Mouse (Mus musculus) layer of hippocampus, adult 8-10 months (tissue): ENCODE measurements around the gene Rhox12. TPM values are rescaled to one million over a fixed set of nuclear protein-coding genes. Genes with fewer than 3 reads are reported as not detected.

Experiments
- DNase-seq, 2 experiments: peaks; one replicate each; pipeline ENCODE4 v3.0.0; 2022; ENCODE audit warnings: low spot score in 2 of 2
- total RNA-seq, 4 experiments: library from RNA; stranded (reverse); gene quantifications; 2 replicates each; pipeline ENCODE4 v1.2.4; 2022

Gene Rhox12
- total RNA-seq: not detected

- DNase-seq: no peak
Measured at GRCm38 (mm10) chrX:38110807-38111206, at the start of gene Rhox12. Rhox12 (minus strand) TSS chrX:38110907.

- no peak for DNase-seq
Measured at GRCm38 (mm10) chrX:38159097-38159496, 48.4 kb upstream of the Rhox12 start.

GRCm38 (mm10) chrX:38121478-38121877 is 10.8 kb upstream of the Rhox12 start:
- DNase-seq: no peak

DNA sequence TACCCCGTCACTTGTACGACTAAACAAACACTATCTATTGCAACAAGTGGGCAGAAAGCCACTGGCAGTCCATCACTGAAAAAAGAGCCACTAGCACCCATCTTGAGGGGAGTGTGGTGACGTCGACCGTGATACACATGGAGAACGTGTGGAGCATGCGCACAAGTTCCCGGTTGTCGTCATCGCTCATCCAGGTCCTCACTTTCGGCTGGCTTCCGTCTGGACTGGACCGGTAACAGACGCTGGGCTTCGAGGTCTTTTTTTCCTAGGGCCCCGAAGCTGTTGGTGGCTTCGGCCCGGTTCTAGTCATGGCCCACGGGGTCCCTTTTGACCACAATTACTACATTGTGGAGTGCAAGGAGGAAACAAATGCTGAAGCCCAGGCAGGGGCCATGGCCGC is 10.3 kb upstream of the Rhox12 start, which contains the start of gene Rhox13:
Gene Rhox13 (plus strand): TSS at position 238 of the 400 bp plus-strand sequence.
- no peak for DNase-seq

DNA sequence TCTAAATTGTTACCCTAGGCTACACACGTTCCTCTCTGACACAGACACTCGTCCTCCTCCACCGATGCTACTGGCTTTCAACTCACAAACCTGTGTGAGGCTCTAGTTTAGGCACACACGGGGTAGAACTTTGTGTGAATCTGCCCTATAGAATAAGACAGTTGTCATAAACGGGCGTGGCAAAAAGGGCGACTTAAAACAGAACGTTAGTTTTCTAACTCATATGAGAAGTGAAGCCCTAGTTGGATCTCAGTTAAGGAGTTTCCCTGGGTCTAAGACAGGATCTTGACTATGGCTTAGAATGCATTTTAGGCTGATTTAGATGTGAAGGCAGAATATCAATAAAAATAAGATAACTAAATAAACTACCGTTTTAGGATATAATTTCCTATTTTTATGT is 25.7 kb downstream of the Rhox12 start, which contains the start of gene Rhox11:
Gene Rhox11 (minus strand): TSS at position 101 of the 400 bp plus-strand sequence.
- DNase-seq: no peak

DNA sequence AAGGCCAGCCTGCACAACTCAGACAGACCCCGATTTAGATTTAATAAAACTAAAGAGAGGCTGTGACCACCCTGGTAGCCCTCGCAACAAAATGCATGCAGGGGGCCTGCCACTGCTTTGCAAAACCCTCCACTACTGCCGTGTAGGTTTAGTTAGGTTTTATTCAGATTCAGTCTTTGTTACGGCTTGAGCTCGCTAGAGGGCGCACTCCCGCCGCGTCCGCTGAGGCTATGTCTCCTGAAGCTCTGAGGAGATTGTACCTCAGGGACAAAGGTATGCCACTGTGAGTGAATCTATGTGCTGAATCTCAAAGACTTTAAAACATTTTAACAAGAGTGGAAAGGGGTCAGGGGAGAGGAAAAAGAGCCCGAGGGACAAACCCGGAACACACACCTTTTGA is 26.5 kb downstream of the Rhox12 start:
- DNase-seq: peak; percentile 4 to 26

DNA sequence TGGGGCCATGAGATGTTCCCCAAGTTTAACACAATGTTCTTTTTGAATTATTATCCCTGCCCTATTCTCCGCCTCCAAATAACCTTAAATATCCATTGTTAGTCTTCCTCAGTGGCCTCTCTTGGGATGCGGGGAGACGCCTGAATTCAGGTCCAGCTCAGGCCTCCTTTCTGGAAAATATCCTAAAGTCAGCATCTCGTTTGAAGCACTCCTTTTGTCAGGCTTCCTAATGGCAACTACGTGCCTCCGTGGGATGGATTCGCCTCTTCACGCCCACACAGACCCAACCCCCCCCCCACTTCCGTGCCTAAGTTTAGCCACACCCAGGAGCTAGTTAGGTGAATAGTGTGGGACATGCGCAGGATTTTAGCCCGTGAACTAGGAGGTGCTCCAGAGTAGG is 44.5 kb downstream of the Rhox12 start, which contains the start of gene Rhox10:
Gene Rhox10 (plus strand): TSS at position 301 of the 400 bp plus-strand sequence.
- DNase-seq: no peak

- no peak for DNase-seq
Measured at GRCm38 (mm10) chrX:38061544-38061943, 49.2 kb downstream of the Rhox12 start.

Other genes with a start within 250 kb of the Rhox12 start
- not detected for gene Rhox8, start 232.0 kb downstream of the Rhox12 start, total RNA-seq
- not detected for gene Rhox7b, start 213.7 kb downstream of the Rhox12 start, total RNA-seq
- not detected for gene Rhox9, start 209.1 kb downstream of the Rhox12 start, total RNA-seq
- not detected for gene Btg1-ps1, start 92.1 kb downstream of the Rhox12 start, total RNA-seq
- not detected for gene Btg1-ps2, start 67.8 kb downstream of the Rhox12 start, total RNA-seq
- not detected for gene Rhox10, start 44.4 kb downstream of the Rhox12 start, total RNA-seq
- gene Rhox11, start 25.8 kb downstream of the Rhox12 start, total RNA-seq: not detected
- gene Rhox13, start 10.3 kb upstream of the Rhox12 start, total RNA-seq: not detected
- 10 to 100 TPM; 21.5 to 27.4 (median 24.7) TPM for gene Zbtb33, start 78.9 kb upstream of the Rhox12 start, total RNA-seq
- gene Tmem255a, start 141.5 kb upstream of the Rhox12 start, total RNA-seq: 10 to 100 TPM; 35.5 to 54.0 (median 41.9) TPM
- gene Atp1b4, start 205.3 kb upstream of the Rhox12 start, total RNA-seq: not detected